Mouse (Mus musculus): ENCODE measurements around the gene Thap11.

GRCm38 (mm10) chr8:105810245-105810786 is 44.6 kb upstream of the Thap11 start:
- no peak for TF ChIP-seq CTCF (IDR thresholded peaks at IDR 0.05; ENCODE audit: low read depth)
- TF ChIP-seq EP300 (IDR thresholded peaks at IDR 0.05; ENCODE audit: low read depth) = no peak
